Mouse (Mus musculus): ENCODE data around the gene Efcab11. TPM values are rescaled to one million over a fixed set of nuclear protein-coding genes. Genes with fewer than 3 reads are reported as not detected.

Gene Efcab11
- polyA plus RNA-seq, 1 experiment from 2014 or later: 10.6 TPM

GRCm38 (mm10) chr12:99723791-99724190 lies 160.4 kb downstream of the Efcab11 start:
- H3K27ac ChIP-seq: no peak overlapping the region
- no peaks in the 10 kb centered on the region for H3K9me3 ChIP-seq
- H3K4me1 ChIP-seq: no peaks in the 10 kb centered on the region
- H3K27me3 ChIP-seq (replicated peaks): no peaks in the 10 kb centered on the region
- H3K4me3 ChIP-seq (replicated peaks): no peak overlapping the region
- no peak overlapping the region for H3K4me2 ChIP-seq
- no peak for ATAC-seq (ENCODE audit: insufficient read depth, low FRiP score, low read depth)
- no peaks in the 10 kb centered on the region for H3K36me3 ChIP-seq
- H3K9ac ChIP-seq: no peak overlapping the region
- 70% methylated on average over 8 of the region's 8 CpGs for WGBS

DNA sequence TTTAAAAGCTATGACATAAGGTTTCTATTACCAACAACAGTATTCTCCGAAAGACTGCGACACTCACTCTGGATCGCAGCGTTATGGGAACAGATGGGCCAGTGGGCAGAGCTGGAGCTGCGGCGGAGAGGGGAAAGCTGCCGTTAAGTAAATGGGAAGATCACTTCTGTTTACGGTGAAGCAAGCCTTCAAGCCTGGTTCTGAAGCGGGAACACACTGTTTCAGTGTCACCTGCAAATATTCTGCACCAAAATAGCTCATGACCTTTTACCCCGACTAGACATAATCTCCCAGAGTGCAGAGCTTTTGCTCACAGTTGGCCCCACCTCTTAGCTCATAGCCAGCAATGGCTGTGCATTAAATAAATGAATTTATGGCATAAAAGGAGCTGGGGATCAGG lies 162.9 kb downstream of the Efcab11 start:
- ATAC-seq (ENCODE audit: insufficient read depth, low FRiP score, low read depth): no peak
- H3K4me1 ChIP-seq: no peaks in the 10 kb centered on the region
- H3K27me3 ChIP-seq (replicated peaks): no peaks in the 10 kb centered on the region
- H3K36me3 ChIP-seq: no peaks in the 10 kb centered on the region
- no peak overlapping the region for H3K4me2 ChIP-seq
- H3K9ac ChIP-seq: no peak overlapping the region
- no peak overlapping the region for H3K4me3 ChIP-seq (replicated peaks)
- 64% methylated on average over 10 of the region's 10 CpGs for WGBS
- H3K9me3 ChIP-seq: no peaks in the 10 kb centered on the region
- H3K27ac ChIP-seq: no peak overlapping the region

- Histone ChIP-seq H3K36me3 (no peaks in the 10 kb centered on the region), H3K4me3 (replicated peaks) (no peak overlapping the region), H3K9me3 (no peaks in the 10 kb centered on the region), H3K4me2 (no peak overlapping the region), H3K9ac (no peak overlapping the region), H3K4me1 (no peaks in the 10 kb centered on the region; the same call in 1 of the 2 replicates), H3K27ac (no peak overlapping the region), H3K27me3 (replicated peaks) (no peaks in the 10 kb centered on the region)
- 89% methylated on average over 11 of the region's 11 CpGs for WGBS
- no peak for ATAC-seq (ENCODE audit: insufficient read depth, low FRiP score, low read depth)
Observed at GRCm38 (mm10) chr12:99719777-99720176, 164.5 kb downstream of the Efcab11 start.

GRCm38 (mm10) chr12:99718161-99718560 lies 166.1 kb downstream of the Efcab11 start:
- Histone ChIP-seq H3K9me3 (no peaks in the 10 kb centered on the region), H3K27me3 (replicated peaks) (no peaks in the 10 kb centered on the region), H3K36me3 (no peaks in the 10 kb centered on the region), H3K27ac (no peak overlapping the region), H3K9ac (no peak overlapping the region), H3K4me3 (replicated peaks) (no peak overlapping the region), H3K4me2 (no peak overlapping the region), H3K4me1 (no peaks in the 10 kb centered on the region; the same call in 1 of the 2 replicates)
- WGBS: 84% methylated on average over 2 of the region's 2 CpGs
- no peak for ATAC-seq (ENCODE audit: insufficient read depth, low FRiP score, low read depth)

DNA sequence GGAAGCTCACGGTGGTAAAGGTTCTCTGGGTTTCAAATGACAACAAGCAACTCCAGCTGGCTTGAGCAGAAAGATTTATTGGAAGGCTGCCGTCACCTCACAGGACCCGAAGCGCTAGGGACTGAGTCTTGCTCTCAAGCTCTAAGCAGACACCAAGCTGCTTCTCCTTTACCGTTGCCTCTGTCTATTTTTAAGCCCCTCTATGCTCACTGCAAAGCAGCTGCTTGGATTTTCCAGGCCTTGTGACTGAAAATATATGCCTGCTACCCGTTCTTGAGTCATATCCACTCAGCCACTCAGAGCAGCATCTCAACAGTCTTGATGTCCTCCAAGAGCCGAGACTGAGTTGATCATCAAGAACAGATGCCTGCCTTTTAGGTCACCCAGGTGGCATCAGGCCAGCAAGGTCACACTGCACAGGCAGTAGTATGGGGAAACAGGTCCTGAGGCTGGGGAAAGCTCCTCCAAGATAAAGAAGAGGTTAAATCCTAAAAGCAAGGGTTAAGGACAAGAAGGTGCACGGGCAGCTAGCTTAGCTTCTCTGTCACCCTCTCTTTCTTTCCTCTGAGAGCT lies 168.1 kb downstream of the Efcab11 start:
- ATAC-seq (ENCODE audit: insufficient read depth, low FRiP score, low read depth): no peak
- WGBS: 62% methylated on average over 8 of the region's 8 CpGs

DNA sequence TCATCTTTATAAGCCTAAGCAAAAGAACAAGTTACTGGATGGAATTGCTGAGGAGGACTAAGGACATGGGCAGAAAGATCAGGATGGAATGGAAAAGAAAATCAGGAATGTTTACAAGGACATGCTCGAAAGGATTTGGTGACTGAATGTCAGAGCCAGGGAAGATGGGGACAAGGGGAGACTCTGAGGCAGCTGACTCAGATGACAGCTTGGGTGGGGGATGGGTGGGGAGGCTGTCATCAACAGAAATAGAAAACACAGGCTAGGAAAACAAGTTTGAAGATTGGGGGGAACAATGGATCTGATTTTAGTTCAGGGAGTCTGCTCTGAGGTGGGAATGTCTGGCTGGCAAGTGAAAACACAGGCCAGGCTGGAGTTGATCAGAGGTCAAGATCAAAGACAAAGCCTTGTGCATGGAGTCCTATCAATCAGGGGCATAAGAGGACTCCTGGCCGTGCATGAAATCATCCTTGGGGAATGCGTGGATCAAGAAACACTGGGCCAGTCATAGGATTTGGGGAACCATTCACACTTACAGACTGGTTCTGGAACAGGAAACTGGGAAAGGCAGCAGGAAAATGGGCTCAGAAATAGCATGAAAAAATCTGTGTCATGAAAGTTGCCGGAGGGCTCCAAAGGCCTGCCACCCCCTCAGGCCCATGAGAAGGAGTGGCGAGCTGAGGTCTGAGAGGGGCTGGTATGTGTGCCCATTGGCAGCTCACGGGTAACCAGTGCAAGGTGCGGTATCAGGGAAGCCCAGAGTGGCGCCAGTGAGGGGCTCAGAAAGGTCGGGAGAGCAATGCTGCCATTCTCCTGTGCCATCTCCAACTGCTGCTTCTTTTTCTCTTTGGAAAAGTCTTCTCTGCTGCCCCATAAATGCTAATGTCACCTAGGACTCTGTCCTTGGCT lies 168.9 kb downstream of the Efcab11 start:
- no peak for ATAC-seq (ENCODE audit: insufficient read depth, low FRiP score, low read depth)
- H3K27ac ChIP-seq: no peak overlapping the region
- no peak overlapping the region for H3K9ac ChIP-seq
- H3K9me3 ChIP-seq: no peaks in the 10 kb centered on the region
- H3K36me3 ChIP-seq: no peaks in the 10 kb centered on the region
- H3K4me3 ChIP-seq (replicated peaks): no peak overlapping the region
- no peaks in the 10 kb centered on the region; the same call in 1 of the 2 replicates for H3K4me1 ChIP-seq
- 65% methylated on average over 9 of the region's 9 CpGs for WGBS
- H3K4me2 ChIP-seq: no peak overlapping the region
- no peaks in the 10 kb centered on the region for H3K27me3 ChIP-seq (replicated peaks)

More for the DNA sequence above, 168.1 kb downstream of the Efcab11 start:
- no peaks in the 10 kb centered on the region; the same call in 1 of the 2 replicates for H3K4me1 ChIP-seq
- H3K27ac ChIP-seq: no peak overlapping the region
- no peak overlapping the region for H3K9ac ChIP-seq
- no peaks in the 10 kb centered on the region for H3K27me3 ChIP-seq (replicated peaks)
- H3K4me2 ChIP-seq: no peak overlapping the region
- no peaks in the 10 kb centered on the region for H3K36me3 ChIP-seq
- no peaks in the 10 kb centered on the region for H3K9me3 ChIP-seq
- no peak overlapping the region for H3K4me3 ChIP-seq (replicated peaks)

- no peak overlapping the region for H3K9ac ChIP-seq
- 48% methylated on average over 5 of the region's 5 CpGs for WGBS
- no peaks in the 10 kb centered on the region for H3K27me3 ChIP-seq (replicated peaks)
- ATAC-seq (ENCODE audit: insufficient read depth, low FRiP score, low read depth): no peak
- no peak overlapping the region for H3K4me3 ChIP-seq (replicated peaks)
- no peaks in the 10 kb centered on the region; the same call in 1 of the 2 replicates for H3K4me1 ChIP-seq
- H3K4me2 ChIP-seq: no peak overlapping the region
- H3K36me3 ChIP-seq: no peaks in the 10 kb centered on the region
- no peaks in the 10 kb centered on the region for H3K9me3 ChIP-seq
- H3K27ac ChIP-seq: no peak overlapping the region
Observed at GRCm38 (mm10) chr12:99712214-99712613, 172.0 kb downstream of the Efcab11 start.

GRCm38 (mm10) chr12:99702248-99702647 lies 182.0 kb downstream of the Efcab11 start:
- no peak overlapping the region for H3K9ac ChIP-seq
- WGBS: 83% methylated on average over 8 of the region's 8 CpGs

DNA sequence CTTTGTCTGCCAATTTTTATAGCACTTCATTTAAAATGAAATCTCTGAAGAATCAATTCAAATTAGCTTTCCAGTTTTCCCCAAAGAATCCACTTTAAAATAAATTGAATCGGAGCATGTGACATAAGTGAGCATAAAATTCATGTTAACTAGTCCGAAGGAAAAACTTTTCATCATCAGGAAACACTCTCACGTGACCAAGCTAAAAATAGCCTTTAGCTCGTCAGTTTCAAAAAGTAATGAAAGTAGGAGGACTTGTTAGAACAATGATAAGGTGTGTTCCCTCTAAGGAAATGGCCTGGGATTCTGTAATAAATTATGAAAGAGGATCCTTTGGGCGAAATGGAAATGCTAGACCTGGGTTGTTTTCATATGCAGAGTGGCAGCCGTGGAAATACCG lies 183.9 kb downstream of the Efcab11 start:
- no peaks in the 10 kb centered on the region for H3K36me3 ChIP-seq
- H3K27me3 ChIP-seq (replicated peaks): no peaks in the 10 kb centered on the region
- 66% methylated on average over 7 of the region's 7 CpGs for WGBS
- H3K4me1 ChIP-seq: no peaks in the 10 kb centered on the region
- H3K27ac ChIP-seq: no peak overlapping the region
- H3K9me3 ChIP-seq: no peaks in the 10 kb centered on the region
- ATAC-seq (ENCODE audit: insufficient read depth, low FRiP score, low read depth): no peak
- no peak overlapping the region for H3K9ac ChIP-seq
- H3K4me3 ChIP-seq (replicated peaks): no peak overlapping the region
- H3K4me2 ChIP-seq: no peak overlapping the region

More at GRCm38 (mm10) chr12:99702248-99702647, 182.0 kb downstream of the Efcab11 start:
- H3K4me2 ChIP-seq: no peak overlapping the region
- H3K9me3 ChIP-seq: no peaks in the 10 kb centered on the region
- H3K36me3 ChIP-seq: no peaks in the 10 kb centered on the region
- no peaks in the 10 kb centered on the region for H3K4me1 ChIP-seq
- H3K4me3 ChIP-seq (replicated peaks): no peak overlapping the region
- ATAC-seq (ENCODE audit: insufficient read depth, low FRiP score, low read depth): no peak
- H3K27me3 ChIP-seq (replicated peaks): no peaks in the 10 kb centered on the region
- no peak overlapping the region for H3K27ac ChIP-seq

- ATAC-seq (ENCODE audit: insufficient read depth, low FRiP score, low read depth): no peak
- no peaks in the 10 kb centered on the region for H3K4me1 ChIP-seq
- H3K27me3 ChIP-seq (replicated peaks): no peaks in the 10 kb centered on the region
- no peak overlapping the region for H3K27ac ChIP-seq
- H3K36me3 ChIP-seq: no peaks in the 10 kb centered on the region
- no peaks in the 10 kb centered on the region for H3K9me3 ChIP-seq
- 86% methylated on average over 5 of the region's 5 CpGs for WGBS
- no peak overlapping the region for H3K4me3 ChIP-seq (replicated peaks)
- H3K9ac ChIP-seq: no peak overlapping the region
- no peak overlapping the region for H3K4me2 ChIP-seq
Observed at GRCm38 (mm10) chr12:99699379-99700023, 184.7 kb downstream of the Efcab11 start.

- WGBS: 89% methylated on average over 3 of the region's 3 CpGs
- Histone ChIP-seq H3K9me3 (no peaks in the 10 kb centered on the region), H3K4me1 (no peaks in the 10 kb centered on the region), H3K9ac (no peak overlapping the region), H3K27me3 (replicated peaks) (no peaks in the 10 kb centered on the region), H3K27ac (no peak overlapping the region), H3K4me2 (no peak overlapping the region), H3K36me3 (no peaks in the 10 kb centered on the region), H3K4me3 (replicated peaks) (no peak overlapping the region)
- no peak for ATAC-seq (ENCODE audit: insufficient read depth, low FRiP score, low read depth)
Observed at GRCm38 (mm10) chr12:99694066-99694465, 190.2 kb downstream of the Efcab11 start.
